Mouse (Mus musculus): ENCODE results near the gene 1700025G04Rik.

DNA sequence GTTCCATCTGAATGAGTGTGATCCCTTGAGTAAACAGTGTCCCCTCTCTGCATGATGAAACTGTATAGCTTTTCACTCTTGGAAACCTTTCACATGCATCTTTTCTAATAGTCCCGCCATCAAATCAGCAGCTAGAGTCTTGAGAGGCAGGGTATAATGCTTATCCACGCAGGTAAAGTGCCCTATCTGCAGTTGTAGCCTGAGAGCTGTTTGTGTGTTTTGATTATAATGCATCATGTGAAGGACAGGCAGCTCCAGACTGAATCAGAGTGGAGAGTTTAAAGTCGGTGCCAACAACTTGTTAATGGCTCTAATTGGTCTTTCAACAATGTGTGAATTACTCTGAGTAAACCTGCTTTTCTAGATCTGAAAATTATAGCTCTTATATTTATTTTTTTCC lies 6.1 kb upstream of the 1700025G04Rik start:
- TF ChIP-seq ZKSCAN1 (IDR thresholded peaks at IDR 0.05; ENCODE audit: borderline replicate concordance, low read depth, low read length): no peak
- no peak for TF ChIP-seq POLR2A (IDR thresholded peaks at IDR 0.05; ENCODE audit: low read depth, low read length)
- no peak for TF ChIP-seq TBP (conservative IDR thresholded peaks at IDR 0.05; ENCODE audit: low read depth, low read length)
- TF ChIP-seq GABPA (IDR thresholded peaks at IDR 0.05; ENCODE audit: insufficient replicate concordance, low read depth, low read length): no peak
- TF ChIP-seq RCOR1 (conservative IDR thresholded peaks at IDR 0.05; ENCODE audit: low read depth, low read length): no peak
- TF ChIP-seq NELFE (IDR thresholded peaks at IDR 0.05; ENCODE audit: low read depth, low read length): no peak
- TF ChIP-seq POLR2AphosphoS2 (IDR thresholded peaks at IDR 0.05; ENCODE audit: low read depth, low read length): no peak
- TF ChIP-seq CHD2 (IDR thresholded peaks at IDR 0.05; ENCODE audit: low read length): no peak
- TF ChIP-seq CTCF (conservative IDR thresholded peaks at IDR 0.05 in 1 of 2, IDR thresholded peaks at IDR 0.05 in 1 of 2; ENCODE audit: low read depth in 2 of 2, low read length in 2 of 2): no peak
- no peak for TF ChIP-seq ZC3H11A (IDR thresholded peaks at IDR 0.05; ENCODE audit: low read depth, low read length)
